Mouse (Mus musculus): ENCODE data around the gene Pnpla3.
A peak's percentile ranks its signal among the peaks of the same experiment; 100 is the strongest.

The Pnpla3 gene

GRCm38 (mm10) chr15:84178733-84179132 is 11.1 kb downstream of the Pnpla3 start:
- no peak for DNase-seq (ENCODE audit: low spot score in 2 of 2)

- no peak for DNase-seq (ENCODE audit: low spot score in 2 of 2)
Observed at GRCm38 (mm10) chr15:84182000-84182399, 14.4 kb downstream of the Pnpla3 start.

- DNase-seq (ENCODE audit: low spot score in 2 of 2), result no peak
Observed at GRCm38 (mm10) chr15:84183967-84184366, 16.3 kb downstream of the Pnpla3 start.

GRCm38 (mm10) chr15:84186196-84186595 is 18.6 kb downstream of the Pnpla3 start:
- no peak for DNase-seq (ENCODE audit: low spot score in 2 of 2)

- no peak for DNase-seq (ENCODE audit: low spot score in 2 of 2)
Observed at GRCm38 (mm10) chr15:84188887-84189530, 21.4 kb downstream of the Pnpla3 start.

- no peak for DNase-seq (ENCODE audit: low spot score in 2 of 2)
Observed at GRCm38 (mm10) chr15:84189881-84190280, 22.2 kb downstream of the Pnpla3 start.

- no peak for DNase-seq (ENCODE audit: low spot score in 2 of 2)
Observed at GRCm38 (mm10) chr15:84191724-84192057, 24.1 kb downstream of the Pnpla3 start.

GRCm38 (mm10) chr15:84192058-84192791 is 24.6 kb downstream of the Pnpla3 start, which contains the start of gene Samm50:
Gene Samm50 (plus strand): TSS chr15:84192241.
- peak; percentile 78 to 85 for DNase-seq (ENCODE audit: low spot score in 2 of 2)

GRCm38 (mm10) chr15:84196486-84197165 is 29.0 kb downstream of the Pnpla3 start:
- no peak for DNase-seq (ENCODE audit: low spot score in 2 of 2)

GRCm38 (mm10) chr15:84207327-84207726 is 39.7 kb downstream of the Pnpla3 start:
- DNase-seq (ENCODE audit: low spot score in 2 of 2), result no peak

- no peak for DNase-seq (ENCODE audit: low spot score in 2 of 2)
Observed at GRCm38 (mm10) chr15:84209517-84210412, 42.1 kb downstream of the Pnpla3 start.

- no peak for DNase-seq (ENCODE audit: low spot score in 2 of 2)
Observed at GRCm38 (mm10) chr15:84210461-84210860, 42.8 kb downstream of the Pnpla3 start.

GRCm38 (mm10) chr15:84210941-84211340 is 43.3 kb downstream of the Pnpla3 start:
- no peak for DNase-seq (ENCODE audit: low spot score in 2 of 2)

GRCm38 (mm10) chr15:84211564-84211963 is 43.9 kb downstream of the Pnpla3 start:
- no peak for DNase-seq (ENCODE audit: low spot score in 2 of 2)

GRCm38 (mm10) chr15:84212031-84212755 is 44.6 kb downstream of the Pnpla3 start:
- DNase-seq (ENCODE audit: low spot score in 2 of 2), result peak; percentile 46 to 79

GRCm38 (mm10) chr15:84212756-84213105 is 45.1 kb downstream of the Pnpla3 start:
- DNase-seq (ENCODE audit: low spot score in 2 of 2), result no peak

- no peak for DNase-seq (ENCODE audit: low spot score in 2 of 2)
Observed at GRCm38 (mm10) chr15:84213162-84213739, 45.6 kb downstream of the Pnpla3 start.

GRCm38 (mm10) chr15:84214476-84214875 is 46.8 kb downstream of the Pnpla3 start:
- no peak for DNase-seq (ENCODE audit: low spot score in 2 of 2)

- DNase-seq (ENCODE audit: low spot score in 2 of 2), result no peak
Observed at GRCm38 (mm10) chr15:84215273-84215672, 47.6 kb downstream of the Pnpla3 start.

GRCm38 (mm10) chr15:84216026-84216425 is 48.4 kb downstream of the Pnpla3 start:
- DNase-seq (ENCODE audit: low spot score in 2 of 2), result no peak

Data from urinary bladder, adult 18-20 months (tissue).